Mouse (Mus musculus) E14TG2a.4 (cell line): ENCODE measurements around the gene Wnt3a.

Experiments used
- H3K27me3 ChIP-seq: 2 replicates; pipeline ENCODE4 v1.6.1; 2014; ENCODE audit warnings: low read length, control low read depth; ENCODE audit not compliant: insufficient read depth
- H3K36me3 ChIP-seq: 2 replicates; pipeline ENCODE4 v1.6.1; 2014; ENCODE audit warnings: low read length, control low read depth; ENCODE audit not compliant: insufficient read depth
- H3K4me1 ChIP-seq: replicated peaks from 2 replicates; pipeline ENCODE4 v1.6.1; 2014; ENCODE audit warnings: low read depth, low read length, control low read depth
- H3K4me3 ChIP-seq: replicated peaks from 2 replicates; pipeline ENCODE4 v1.5.1; 2014; ENCODE audit warnings: mild to moderate bottlenecking, low read length
- H3K9me3 ChIP-seq: 2 replicates; pipeline ENCODE4 v1.6.1; 2014; ENCODE audit warnings: low read length, control low read depth
- CTCF ChIP-seq: conservative IDR thresholded peaks from 2 replicates; pipeline ENCODE4 v1.5.1; 2014; ENCODE audit warnings: low read length
- NANOG ChIP-seq: IDR thresholded peaks from 2 replicates; pipeline ENCODE4 v1.6.1; 2014; ENCODE audit warnings: borderline replicate concordance, low read length, mixed read lengths
- POU5F1 ChIP-seq: IDR thresholded peaks from 2 replicates; pipeline ENCODE4 v1.6.1; 2014; ENCODE audit warnings: low read length, borderline replicate concordance

Gene Wnt3a

DNA sequence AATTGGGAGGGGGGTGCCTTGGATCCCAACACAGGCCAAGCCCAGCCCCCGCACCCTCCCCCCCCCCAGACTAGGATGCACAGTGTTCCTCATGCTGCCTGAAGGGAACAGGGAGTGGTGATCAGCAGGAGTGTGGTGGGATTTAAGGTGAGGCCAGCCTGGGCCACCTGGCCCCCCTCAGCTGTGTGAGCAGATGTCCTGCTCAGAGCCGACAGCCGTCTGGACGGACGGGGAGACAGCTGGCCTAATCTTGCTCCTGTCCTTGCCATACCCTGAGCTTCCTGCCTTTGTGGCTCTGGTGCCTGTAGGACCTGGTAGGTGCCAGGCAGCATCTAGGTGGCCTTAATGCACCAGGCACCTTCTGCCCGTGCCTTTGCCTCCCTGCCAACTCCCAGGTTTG is 21.5 kb upstream of the Wnt3a start:
- Histone ChIP-seq H3K4me3 (0 out of 2 replicates have a peak overlapping the region, but pooled peaks have one; percentile 10), H3K9me3 (no peaks in the 10 kb centered on the region), H3K4me1 (peaks cover 45% of the 10 kb centered on the region), H3K27me3 (peaks cover 56% of the 10 kb centered on the region), H3K36me3 (no peaks in the 10 kb centered on the region)
- no peak for TF ChIP-seq CTCF
- TF ChIP-seq NANOG = no peak
- no peak for TF ChIP-seq POU5F1

DNA sequence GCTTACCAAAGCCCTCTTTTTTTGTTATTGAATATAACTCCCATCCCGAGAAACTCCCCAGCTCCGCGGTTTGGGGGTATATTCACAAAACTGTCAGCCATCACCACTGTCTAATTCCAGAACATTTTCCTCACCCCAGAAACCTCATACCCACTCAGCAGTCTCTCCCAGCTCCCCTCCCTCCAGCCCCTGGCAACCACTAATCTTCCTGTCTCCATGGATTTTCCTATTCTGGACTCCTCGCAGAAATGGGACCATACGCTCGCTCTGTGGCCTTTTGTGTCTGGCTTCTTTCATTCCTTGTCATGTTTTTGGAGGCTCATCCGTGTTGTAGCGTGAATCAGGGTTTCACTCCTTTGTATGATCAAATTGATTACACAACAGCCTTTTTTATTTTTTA is 19.4 kb upstream of the Wnt3a start:
- TF ChIP-seq POU5F1 = no peak
- TF ChIP-seq NANOG = no peak
- TF ChIP-seq CTCF = no peak
- no peak overlapping the region for H3K4me3 ChIP-seq
- no peaks in the 10 kb centered on the region for H3K9me3 ChIP-seq
- peaks cover 70% of the 10 kb centered on the region for H3K27me3 ChIP-seq
- peaks cover 59% of the 10 kb centered on the region for H3K4me1 ChIP-seq
- H3K36me3 ChIP-seq = no peaks in the 10 kb centered on the region

DNA sequence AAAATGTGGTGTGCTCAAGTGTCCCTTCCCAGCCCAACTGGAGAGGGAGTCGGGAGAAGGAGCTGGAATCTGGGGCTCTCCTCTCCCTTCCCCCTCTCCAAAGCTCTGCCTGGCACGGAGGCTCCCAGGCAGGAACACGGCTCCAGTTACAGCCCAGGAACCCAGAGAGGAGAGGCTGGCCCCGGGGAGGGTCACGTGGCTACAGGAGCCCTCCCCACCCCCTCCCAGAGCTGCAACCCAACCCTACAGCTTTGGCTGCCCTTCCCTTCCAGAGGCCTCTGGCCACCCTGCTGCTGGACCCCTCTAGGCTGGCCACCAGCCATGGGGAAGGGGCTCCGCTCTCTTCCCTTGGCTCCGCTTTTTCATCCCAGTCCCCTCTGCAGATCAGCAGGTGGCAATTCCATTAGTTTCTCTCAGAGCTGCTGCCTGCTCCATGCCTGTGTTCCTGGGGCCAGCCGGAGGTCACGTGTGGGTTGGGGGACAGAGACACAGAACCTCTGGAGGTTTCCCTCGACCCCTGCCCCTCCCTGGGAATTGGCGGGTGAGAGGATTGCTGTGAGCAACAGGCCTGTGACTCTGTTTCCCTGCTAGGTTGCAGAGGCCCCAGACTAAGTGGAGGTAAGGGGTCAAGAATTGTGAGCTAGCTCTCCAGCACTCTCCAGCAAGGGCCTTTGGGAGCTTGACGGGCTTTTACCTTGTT is 18.7 kb upstream of the Wnt3a start:
- Histone ChIP-seq H3K9me3 (no peaks in the 10 kb centered on the region), H3K27me3 (peaks cover 73% of the 10 kb centered on the region), H3K36me3 (no peaks in the 10 kb centered on the region), H3K4me3 (peak overlapping the region; percentile 82), H3K4me1 (peaks cover 63% of the 10 kb centered on the region)
- TF ChIP-seq CTCF (no peak), NANOG (no peak), POU5F1 (no peak)

DNA sequence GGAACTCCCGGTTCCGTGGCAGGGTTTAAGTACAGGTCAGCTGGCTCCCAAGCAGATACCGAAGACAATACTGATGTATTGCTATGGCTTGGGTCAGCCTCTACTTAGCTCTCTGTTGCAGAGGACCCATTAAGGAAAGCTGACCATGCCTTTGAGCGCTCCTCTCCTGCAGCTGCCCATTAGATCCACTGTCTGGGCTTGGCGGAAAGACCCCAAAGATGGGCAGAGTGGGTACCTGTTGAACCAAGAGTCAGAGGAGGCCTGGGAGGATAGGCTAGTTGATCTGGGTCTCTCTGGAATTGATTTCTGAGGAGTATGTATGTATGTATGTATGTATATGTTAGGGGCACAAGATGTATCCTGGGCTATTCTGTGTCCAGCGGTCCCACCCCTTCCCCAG is 18.1 kb upstream of the Wnt3a start:
- Histone ChIP-seq H3K4me1 (peaks cover 63% of the 10 kb centered on the region), H3K36me3 (no peaks in the 10 kb centered on the region), H3K4me3 (peak overlapping the region; percentile 82), H3K9me3 (no peaks in the 10 kb centered on the region), H3K27me3 (peaks cover 77% of the 10 kb centered on the region)
- TF ChIP-seq CTCF (no peak), NANOG (no peak), POU5F1 (no peak)

DNA sequence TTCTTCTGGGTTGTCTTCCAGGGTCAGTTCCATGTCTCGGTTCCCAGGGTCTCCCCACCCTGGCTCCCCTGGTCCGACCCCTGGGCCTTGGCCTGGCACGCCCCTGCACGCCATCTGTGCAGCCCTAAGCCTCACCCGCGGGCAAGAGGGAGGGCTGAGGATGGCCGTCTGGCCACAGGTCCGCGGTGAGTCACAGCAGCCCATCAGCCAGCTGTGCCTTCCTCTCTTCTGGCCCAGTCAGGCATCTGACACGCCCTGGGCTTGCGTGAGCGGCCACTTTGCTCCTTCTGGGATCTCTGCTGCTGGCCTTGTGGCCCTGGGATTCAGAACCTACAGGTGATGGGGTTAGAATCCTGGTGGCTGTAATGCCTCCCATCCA is 17.6 kb upstream of the Wnt3a start:
- no peaks in the 10 kb centered on the region for H3K9me3 ChIP-seq
- H3K4me3 ChIP-seq = peak overlapping the region; percentile 82
- H3K36me3 ChIP-seq = no peaks in the 10 kb centered on the region
- no peak for TF ChIP-seq NANOG
- TF ChIP-seq CTCF = no peak
- TF ChIP-seq POU5F1 = no peak
- peaks cover 82% of the 10 kb centered on the region for H3K27me3 ChIP-seq
- H3K4me1 ChIP-seq = peaks cover 59% of the 10 kb centered on the region

DNA sequence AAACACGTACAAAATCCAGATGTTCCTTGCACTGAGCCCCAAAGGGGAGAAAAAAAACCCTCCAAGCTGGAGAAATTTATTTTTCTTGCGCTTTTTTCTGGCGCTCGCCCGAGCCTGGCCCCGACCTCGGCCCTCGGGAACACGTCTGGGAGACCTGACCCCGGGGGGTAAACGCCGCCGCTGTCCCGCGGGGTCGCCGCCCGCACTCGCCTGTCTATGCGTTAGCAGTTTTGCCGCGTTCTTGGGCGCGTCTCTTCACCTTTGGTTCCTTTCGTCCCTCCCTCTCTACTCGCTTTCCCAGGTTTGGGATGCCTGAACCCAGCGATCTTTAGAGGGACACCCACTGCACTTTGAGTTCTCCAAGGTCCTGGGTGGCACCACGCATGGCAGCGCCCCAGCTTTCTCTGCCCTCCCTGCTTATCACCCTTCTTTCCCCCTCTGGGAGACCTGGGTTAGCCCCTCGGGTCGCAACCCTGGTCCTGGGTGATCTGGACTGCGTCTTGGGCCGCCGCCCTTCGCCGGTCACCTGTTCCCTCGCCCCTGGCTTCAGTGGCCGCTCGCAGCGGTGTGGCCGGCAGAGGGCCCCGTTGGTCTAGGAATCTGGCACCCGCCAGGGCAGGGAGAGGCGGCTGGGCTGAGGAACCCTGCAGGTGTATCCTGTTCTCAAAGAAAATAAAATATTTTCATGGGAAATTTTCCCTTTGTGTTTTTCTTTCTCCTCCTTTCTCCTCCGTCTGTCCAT is 17.0 kb upstream of the Wnt3a start:
- H3K4me3 ChIP-seq = peak overlapping the region; percentile 82
- H3K27me3 ChIP-seq = peaks cover 84% of the 10 kb centered on the region
- TF ChIP-seq NANOG (no peak), POU5F1 (no peak), CTCF (no peak)
- peaks cover 54% of the 10 kb centered on the region for H3K4me1 ChIP-seq
- no peaks in the 10 kb centered on the region for H3K9me3 ChIP-seq
- H3K36me3 ChIP-seq = no peaks in the 10 kb centered on the region

DNA sequence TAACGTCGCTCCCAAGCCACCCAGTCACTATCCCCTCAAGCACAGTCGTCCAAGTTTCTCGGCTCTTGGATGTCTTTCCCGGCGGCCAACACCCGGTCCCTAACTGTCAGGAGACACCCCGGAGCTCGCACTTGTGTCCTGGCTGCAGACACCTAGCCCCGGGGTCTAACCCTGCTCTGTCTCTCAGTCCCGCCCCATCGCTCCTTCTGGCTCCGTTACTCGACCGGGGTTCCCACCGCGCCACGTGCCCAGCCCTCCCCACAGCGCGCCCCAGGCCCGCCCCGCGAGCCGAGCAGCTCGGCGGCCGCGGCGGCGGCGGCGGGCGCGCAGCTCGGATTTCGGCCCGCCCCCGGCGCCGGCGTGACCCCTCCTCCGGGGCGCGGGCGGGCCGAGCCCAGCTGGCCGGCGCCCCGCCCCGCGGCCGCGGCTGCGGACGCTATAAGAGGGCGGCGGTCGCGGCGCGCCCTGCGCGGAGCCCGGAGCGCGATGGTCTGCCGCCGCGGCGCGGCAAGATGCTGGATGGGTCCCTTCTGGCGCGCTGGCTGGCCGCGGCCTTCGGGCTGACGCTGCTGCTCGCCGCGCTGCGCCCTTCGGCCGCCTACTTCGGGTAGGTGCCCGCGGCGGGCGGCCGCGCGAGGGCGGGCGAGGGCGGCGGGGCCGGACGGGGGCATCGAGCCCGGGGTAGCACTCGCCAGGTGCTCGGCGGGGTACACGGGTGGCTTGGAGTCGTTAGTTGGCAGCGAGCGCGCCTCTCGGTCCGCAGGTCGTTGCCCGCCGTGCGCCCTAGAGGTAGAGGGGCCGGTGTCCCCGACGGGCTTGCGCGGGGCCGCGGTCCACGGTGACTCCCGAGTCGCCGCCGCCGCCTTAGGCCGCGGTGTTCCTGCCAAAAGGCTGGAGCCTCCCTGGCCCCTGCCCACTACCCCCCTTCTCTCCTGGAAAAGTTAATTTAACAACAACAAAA is 16.2 kb upstream of the Wnt3a start, which contains the start of gene Wnt9a:
Wnt9a (plus strand) TSS at position 468 of the 961 bp plus-strand sequence.
- Histone ChIP-seq H3K27me3 (peaks cover 78% of the 10 kb centered on the region), H3K9me3 (no peaks in the 10 kb centered on the region), H3K4me3 (peak within 1 kb of the TSS; percentile 82), H3K4me1 (peaks cover 47% of the 10 kb centered on the region), H3K36me3 (no peaks in the 10 kb centered on the region)
- TF ChIP-seq POU5F1 = no peak
- TF ChIP-seq CTCF = no peak
- no peak for TF ChIP-seq NANOG

DNA sequence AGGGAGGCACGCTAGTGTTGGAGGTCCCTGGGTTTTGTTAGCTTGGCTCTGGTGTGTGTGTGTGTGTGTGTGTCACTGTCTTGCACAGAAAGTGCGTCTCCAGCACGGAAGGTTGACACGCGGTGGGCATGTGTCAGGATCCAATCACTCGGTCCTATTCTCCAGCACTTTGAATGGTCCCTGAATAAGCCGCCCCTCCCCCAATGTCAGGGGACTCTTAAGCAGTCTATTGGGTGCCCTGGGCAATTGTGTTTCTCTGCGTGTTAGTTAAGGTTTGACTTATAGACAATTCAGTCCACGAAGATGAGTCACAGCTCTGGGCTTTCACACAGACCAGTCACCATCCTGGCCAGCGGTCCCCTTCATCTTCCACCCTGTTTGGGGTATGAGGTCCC is 15.3 kb upstream of the Wnt3a start:
- no peaks in the 10 kb centered on the region for H3K9me3 ChIP-seq
- peaks cover 47% of the 10 kb centered on the region for H3K4me1 ChIP-seq
- no peaks in the 10 kb centered on the region for H3K36me3 ChIP-seq
- peak overlapping the region; percentile 82 for H3K4me3 ChIP-seq
- H3K27me3 ChIP-seq = peaks cover 69% of the 10 kb centered on the region
- TF ChIP-seq NANOG (no peak), POU5F1 (no peak), CTCF (no peak)
